8 mouse cellular contexts compared by ENCODE assay signal in genomic region chr2:148478141-148478701, GRCm38 (mm10). TPM values are rescaled to one million over a fixed set of nuclear protein-coding genes. Genes with fewer than 3 reads are reported as not detected.
DNase-seq lines count a peak whose midpoint lies in the region; ATAC-seq and TF ChIP-seq lines count a peak whose summit lies in the region.

No protein-coding gene starts in this region.

- 0 out of 2 replicates have a peak overlapping the region, but pooled peaks have one; percentile 4 for H3K27ac ChIP-seq in layer of hippocampus, adult 2 months
- peak overlapping the region; percentile 83 for H3K27ac ChIP-seq in heart, adult 2 months
- H3K27ac ChIP-seq in kidney, adult 2 months (ENCODE audit: insufficient read depth, low read depth, low read length): peak overlapping the region; percentile 50; the same call in 1 of the 2 replicates

- peak; percentile 28; the same call in 1 of the 2 replicates for TF ChIP-seq POLR2A in heart, adult 2 months (IDR thresholded peaks at IDR 0.05; ENCODE audit: insufficient read depth, low read depth, low read length)
- TF ChIP-seq POLR2A in kidney, adult 2 months (IDR thresholded peaks at IDR 0.05; ENCODE audit: low read depth, low read length): no peak

- peak; percentile 83 for ATAC-seq in common myeloid progenitor, adult 5-6 weeks (replicated peaks; ENCODE audit: low read depth, poor library complexity, severe bottlenecking)
- ATAC-seq in megakaryocyte progenitor cell, adult 5-6 weeks (replicated peaks; ENCODE audit: poor library complexity): peak; percentile 57
- no peak for ATAC-seq in cerebellum, adult (ENCODE audit: insufficient number of reproducible peaks, low FRiP score, low TSS enrichment)

- no peaks in the 10 kb centered on the region for H3K27me3 ChIP-seq in heart, adult 2 months (ENCODE audit: control insufficient read depth, insufficient read depth, low read length)
- H3K27me3 ChIP-seq in kidney, adult 2 months (replicated peaks; ENCODE audit: control insufficient read depth, insufficient read depth, low read length): no peaks in the 10 kb centered on the region

- peaks cover 10% of the 10 kb centered on the region; the same call in 1 of the 2 replicates for H3K36me3 ChIP-seq in heart, adult 2 months (ENCODE audit: control insufficient read depth, insufficient read depth, low read length)
- H3K36me3 ChIP-seq in kidney, adult 2 months (ENCODE audit: control insufficient read depth, insufficient read depth, low read length): no peaks in the 10 kb centered on the region

- no peak overlapping the region for H3K9ac ChIP-seq in heart, adult 2 months (ENCODE audit: low read depth, low read length)

- H3K4me1 ChIP-seq in heart, adult 2 months (ENCODE audit: control insufficient read depth, insufficient read depth, low read length): peaks cover 8% of the 10 kb centered on the region
- H3K4me1 ChIP-seq in kidney, adult 2 months (ENCODE audit: control insufficient read depth, insufficient read depth, low read length): no peaks in the 10 kb centered on the region

- no peak for DNase-seq in layer of hippocampus, adult 2 months (ENCODE audit: low spot score in 2 of 2)
- DNase-seq in layer of hippocampus, adult 8-10 months (ENCODE audit: low spot score in 2 of 2): no peak
- DNase-seq in heart, adult 2 months: peak; percentile 70 to 87
- DNase-seq in kidney, adult 2 months: peak; percentile 82
- no peak for DNase-seq in natural killer cell, adult 2 months (ENCODE audit: low spot score in 2 of 2)

- H3K79me2 ChIP-seq in heart, adult 2 months (replicated peaks; ENCODE audit: control insufficient read depth, insufficient read depth, low read length): no peaks in the 10 kb centered on the region

- no peak for TF ChIP-seq CTCF in layer of hippocampus, adult 2 months (conservative IDR thresholded peaks at IDR 0.05)
- no peak for TF ChIP-seq CTCF in heart, adult 2 months (IDR thresholded peaks at IDR 0.05)
- TF ChIP-seq CTCF in kidney, adult 2 months (conservative IDR thresholded peaks at IDR 0.05; ENCODE audit: insufficient read depth, insufficient read length, low read depth, low read length): no peak

- H3K4me3 ChIP-seq in layer of hippocampus, adult 2 months: no peak overlapping the region
- H3K4me3 ChIP-seq in heart, adult 2 months: no peak overlapping the region
- H3K4me3 ChIP-seq in kidney, adult 2 months (ENCODE audit: insufficient read depth, low read depth, low read length): no peak overlapping the region

- intact Hi-C loops in heart, adult 2 months (cut with DNase I): loop anchor here (2.0 to 5.0 kb wide), 3 partner anchors 35 to 56 kb away; partner anchors contain the start of gene Cd93

- WGBS in heart, adult 2 months: 14% methylated on average over 3 of the region's 3 CpGs
- WGBS in kidney, adult 2 months: 30% methylated on average over 3 of the region's 3 CpGs

- peak; percentile 92 for TF ChIP-seq EP300 in heart, adult 2 months (IDR thresholded peaks at IDR 0.05; ENCODE audit: insufficient read depth, low read depth, low read length)

RNA-seq across cellular contexts. Expression of gene Cd93, which starts 34.9 kb away (rescaled TPM):
- 1 to 10 TPM; 3.2 to 5.1 TPM for total RNA-seq in layer of hippocampus, adult 2 months (2021)
- total RNA-seq in layer of hippocampus, adult 8-10 months (2022): 1 to 10 TPM; 3.1 to 4.3 (median 3.6) TPM
- total RNA-seq in common myeloid progenitor, adult 5-6 weeks (2017): 118 TPM in 2 replicates
- 10 to 100 TPM; 47.8 to 51.8 TPM for total RNA-seq in heart, adult 2 months (2021)
- polyA plus RNA-seq in heart, adult 2 months (2012; rRNA removed): 28.1 and 52.2 TPM in 2 replicates
- polyA plus RNA-seq in kidney, adult 2 months (2012; rRNA removed): 8.6 and 10.3 TPM in 2 replicates
- 102 and 116 TPM in 2 replicates for total RNA-seq in megakaryocyte progenitor cell, adult 5-6 weeks (2015)
- 126 and 132 TPM in 2 replicates for total RNA-seq in megakaryocyte progenitor cell, adult 5-6 weeks (2017)

Comparison
In these comparisons a context has a peak if more than half of its experiments do, and no peak if none do; other contexts are left out.
1. DNase-seq: peak in heart, adult 2 months (2 of 2) and kidney, adult 2 months (single experiment); none in layer of hippocampus, adult 2 months (0 of 2), layer of hippocampus, adult 8-10 months (0 of 2) and natural killer cell, adult 2 months (0 of 2).
2. H3K27ac ChIP-seq: peak in every context shown above with its lines; median percentile 83 in heart, adult 2 months; 50 in kidney, adult 2 months; 4 in layer of hippocampus, adult 2 months.
3. RNA of gene Cd93, which starts 34.9 kb away (total RNA-seq): 102 to 132 TPM in megakaryocyte progenitor cell, adult 5-6 weeks, 118 TPM in common myeloid progenitor, adult 5-6 weeks and 47.8 to 51.8 TPM in heart, adult 2 months; 3.2 to 5.1 TPM in layer of hippocampus, adult 2 months and 3.1 to 4.3 TPM in layer of hippocampus, adult 8-10 months; every median in the first group is over 4 times any median in the second.